Mouse (Mus musculus): Measurements from ENCODE around the gene Retreg3.
A peak's percentile ranks its signal among the peaks of the same experiment; 100 is the strongest.
"Not testable (repeated sequence)": the region's sequence is repeated elsewhere in the genome, so short reads cannot be mapped to it uniquely, and the experiment has no call there.

Gene Retreg3

DNA sequence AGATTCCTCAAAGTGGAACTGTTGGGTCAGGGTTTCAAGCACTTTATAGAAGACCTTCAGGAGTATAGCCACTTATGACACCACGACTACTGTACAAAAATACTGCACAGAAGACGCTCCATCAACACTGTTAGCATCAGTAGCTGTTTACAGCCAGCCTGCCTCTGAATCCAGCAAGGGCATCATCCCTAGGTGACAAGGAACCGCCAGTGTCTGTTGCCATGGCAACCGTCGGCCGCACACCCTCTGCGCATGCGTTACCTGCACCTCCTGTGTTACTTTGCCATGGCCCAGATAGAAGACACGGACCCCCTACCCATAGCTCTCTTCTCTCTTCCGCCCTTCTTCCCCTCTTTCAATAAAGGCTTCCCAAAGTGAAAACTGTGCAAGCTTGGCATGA is 26.7 kb upstream of the Retreg3 start:
- DNase-seq: no peak

GRCm38 (mm10) chr11:101143338-101144225 is 23.9 kb upstream of the Retreg3 start:
- no peak for DNase-seq

- DNase-seq: no peak
Measured at GRCm38 (mm10) chr11:101142215-101142967, 22.7 kb upstream of the Retreg3 start.

- no peak for DNase-seq
Measured at GRCm38 (mm10) chr11:101141088-101141487, 21.4 kb upstream of the Retreg3 start.

DNA sequence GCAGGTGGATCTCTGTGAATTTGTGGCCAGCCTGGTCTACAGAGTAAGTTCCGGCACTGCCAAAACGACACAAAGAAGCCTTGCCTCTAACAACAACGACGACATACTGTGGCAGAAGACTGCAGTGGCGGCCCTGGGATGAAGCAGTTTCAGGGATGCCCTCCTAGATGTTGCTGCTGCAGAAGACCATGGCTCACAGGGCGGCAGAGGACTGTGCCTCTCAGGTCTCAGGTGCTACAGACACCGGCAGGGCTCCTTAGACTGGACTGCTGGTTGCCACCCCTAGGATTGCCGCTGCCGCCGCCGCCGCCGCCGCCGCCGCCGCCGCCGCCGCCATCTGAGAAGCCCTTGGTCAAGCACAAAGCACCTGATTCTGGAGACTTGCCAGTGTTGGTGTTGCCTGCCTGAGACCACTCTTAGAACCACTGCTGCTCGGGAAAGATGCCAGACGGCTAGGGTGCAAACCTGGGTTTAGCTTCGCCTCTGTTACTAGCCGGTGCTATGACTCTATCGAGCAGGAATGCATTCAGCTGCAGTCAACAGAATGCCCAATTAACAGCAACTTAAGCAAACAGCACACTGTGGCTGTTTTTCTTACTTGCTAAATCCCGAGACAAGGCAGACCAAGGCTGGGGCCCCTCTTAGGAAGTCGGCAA is 20.6 kb upstream of the Retreg3 start:
- DNase-seq: peak; percentile 58

DNA sequence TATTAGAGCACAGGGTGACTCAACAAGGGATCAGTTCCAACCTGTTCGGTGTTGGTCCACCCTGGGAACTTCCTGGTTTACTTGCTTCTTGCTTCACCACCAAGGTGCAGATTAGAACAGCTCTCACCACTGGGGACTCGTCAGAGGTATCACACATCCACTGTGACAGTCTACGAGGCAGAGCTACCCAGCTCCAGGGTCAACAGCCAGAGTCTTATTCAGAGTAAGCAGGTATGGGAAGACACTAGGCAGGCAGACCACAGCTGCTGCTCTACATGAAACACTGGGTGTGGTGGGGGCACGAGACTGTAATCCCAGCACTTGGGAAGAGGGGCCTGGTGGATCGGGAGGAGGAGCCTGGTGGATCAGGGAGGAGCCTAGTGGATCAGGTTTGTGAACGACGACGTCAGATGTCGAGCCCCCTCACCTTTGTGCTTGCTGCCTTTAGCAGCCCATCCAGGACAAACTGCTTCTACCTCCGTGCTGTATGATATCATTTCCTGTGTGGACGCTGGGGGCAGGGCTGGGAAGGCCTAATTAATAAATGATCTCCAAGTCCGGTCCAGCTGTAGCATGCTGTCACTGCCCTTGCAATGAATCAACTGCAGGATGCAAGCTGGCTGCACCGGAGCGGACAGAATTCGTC is 19.0 kb upstream of the Retreg3 start:
- DNase-seq: peak; percentile 69

DNA sequence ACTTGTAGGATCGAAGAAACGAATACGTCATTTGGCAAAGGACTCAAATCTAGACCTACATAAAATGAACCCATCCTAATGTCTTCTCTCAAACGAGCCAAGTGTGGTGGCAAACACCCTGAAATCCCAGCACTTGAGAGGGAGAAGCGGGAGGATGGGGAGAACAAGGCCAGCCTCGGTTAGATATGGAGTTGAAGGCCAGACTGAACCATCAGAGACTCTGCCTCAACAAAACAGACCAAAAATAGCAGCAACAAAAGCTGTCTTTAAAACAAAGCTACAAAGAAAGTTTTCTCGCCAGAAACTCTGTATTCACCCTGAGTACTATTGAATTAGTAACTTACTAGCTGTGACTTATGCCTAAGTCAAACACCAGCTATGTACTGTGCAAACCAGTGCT is 17.3 kb upstream of the Retreg3 start:
- no peak for DNase-seq

DNA sequence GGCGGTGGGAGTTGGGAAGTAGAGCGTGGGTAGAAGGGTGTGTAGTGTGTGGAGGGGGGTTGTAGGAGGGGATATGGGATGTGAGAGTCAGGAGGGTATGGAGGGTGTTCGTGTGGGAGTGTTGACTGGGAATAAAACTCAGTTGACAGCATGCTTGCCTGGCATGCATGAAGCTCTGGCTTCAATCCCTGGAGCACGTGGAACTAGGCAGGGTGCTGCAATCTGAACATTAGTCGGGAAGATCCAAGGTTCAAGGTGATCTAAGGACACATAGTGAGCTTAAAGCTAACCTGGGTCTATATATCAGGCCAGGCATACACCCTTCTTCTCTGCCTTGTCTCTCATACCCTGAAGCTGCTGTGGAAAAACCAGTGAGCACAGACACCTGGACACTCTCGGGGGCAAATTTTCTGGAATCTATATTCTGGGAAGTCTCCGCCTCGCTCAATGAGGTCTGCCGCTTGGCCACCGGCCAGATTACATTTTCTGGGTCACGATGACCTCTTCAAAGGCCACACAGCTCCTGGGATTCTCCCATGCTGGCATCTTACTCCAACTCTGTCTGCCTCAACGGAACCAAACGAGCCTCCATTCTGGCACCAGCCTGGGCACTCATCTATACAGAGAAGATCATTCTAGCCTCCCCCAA is 14.6 kb upstream of the Retreg3 start:
- no peak for DNase-seq

DNA sequence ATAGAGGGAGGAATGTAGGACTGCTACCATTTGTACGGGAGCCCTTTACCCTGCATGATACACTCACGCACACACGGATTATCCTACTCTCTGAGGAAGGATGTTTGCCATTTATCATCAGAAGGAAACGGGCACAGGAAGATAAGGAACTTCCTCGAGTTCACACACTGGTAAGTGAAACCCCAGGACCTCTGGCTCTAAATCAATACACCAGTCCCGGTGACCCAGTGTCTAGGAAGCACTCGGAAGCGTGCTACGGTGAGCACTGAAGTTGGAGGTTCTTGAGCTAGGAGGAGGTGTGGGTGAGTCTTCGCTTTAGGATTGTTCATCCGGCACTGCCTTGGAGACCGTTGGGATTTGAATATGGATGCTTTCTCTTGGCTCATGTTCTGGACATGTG is 13.3 kb upstream of the Retreg3 start:
- no peak for DNase-seq

DNA sequence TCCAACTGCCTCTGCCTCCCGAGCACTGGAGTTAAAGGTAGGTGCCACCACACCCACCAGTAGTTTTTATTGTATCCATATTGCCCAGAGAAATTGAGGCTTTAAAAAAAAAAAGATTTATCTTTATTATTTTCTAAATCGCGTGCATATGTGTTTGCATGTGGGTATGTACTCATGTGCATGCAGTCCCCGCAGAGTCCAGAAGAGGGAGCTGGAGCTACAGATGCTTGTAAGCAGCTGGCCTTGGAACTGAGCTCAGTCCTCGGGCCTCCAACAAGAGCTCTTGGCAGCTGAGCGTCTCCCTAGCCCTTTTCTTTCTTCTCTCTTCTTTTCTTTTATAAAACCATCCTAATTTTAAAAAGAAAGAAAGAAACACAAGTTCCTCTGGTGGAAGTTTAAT is 12.0 kb upstream of the Retreg3 start:
- peak; percentile 51 for DNase-seq

DNA sequence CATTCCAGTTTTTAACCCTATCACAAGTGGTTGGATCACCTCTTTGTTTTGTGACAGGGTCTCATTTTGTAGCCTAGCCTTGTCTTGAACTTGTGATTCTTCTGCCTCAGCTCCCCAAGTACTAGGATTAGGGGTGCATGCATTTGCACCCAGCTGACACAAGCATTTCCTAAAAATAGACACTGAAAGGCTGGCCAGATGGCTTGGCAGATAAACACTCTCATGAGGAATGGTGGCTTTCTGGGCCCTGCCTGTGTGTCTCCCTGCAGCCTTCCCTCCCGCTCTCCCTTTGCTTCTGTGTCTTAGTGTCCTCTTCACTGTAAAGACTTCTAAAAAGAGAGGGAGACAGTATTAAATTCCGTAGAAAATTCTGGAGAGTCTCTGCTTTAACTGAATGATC is 11.5 kb upstream of the Retreg3 start:
- no peak for DNase-seq

DNA sequence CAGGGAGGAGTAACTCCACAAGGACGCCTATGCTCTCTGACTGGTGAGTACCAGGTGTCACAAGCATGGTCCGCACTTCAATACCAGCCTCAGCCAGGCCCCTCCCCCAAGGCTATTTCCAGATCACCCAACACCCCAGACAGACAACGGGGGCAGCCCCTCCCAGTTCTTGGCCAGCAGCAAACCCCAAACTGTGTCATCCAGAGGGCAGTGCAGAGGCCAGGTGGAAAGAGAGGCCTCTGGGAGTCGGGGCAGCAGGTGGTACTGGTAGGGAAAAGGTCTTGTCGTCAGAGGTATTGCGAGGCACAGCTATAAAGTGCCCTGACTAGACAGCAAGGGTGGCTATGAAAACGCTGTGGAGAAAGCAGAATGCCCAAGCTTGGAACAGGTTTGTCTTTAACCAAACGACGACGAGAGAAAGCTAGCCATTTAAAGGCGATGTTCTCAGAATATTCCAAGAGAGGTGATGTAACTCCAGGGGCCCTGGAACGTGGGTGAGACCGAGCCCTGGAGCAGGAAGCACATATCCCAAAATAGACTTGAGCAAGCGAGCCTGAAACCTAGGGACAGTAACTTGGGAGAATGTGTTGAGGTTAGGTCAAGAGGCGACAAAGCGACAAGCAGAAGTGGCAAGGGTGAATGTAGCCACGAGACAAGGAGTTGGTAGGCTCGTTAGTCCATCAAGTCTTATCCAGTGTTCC is 10.5 kb upstream of the Retreg3 start:
- peak; percentile 48 for DNase-seq

DNA sequence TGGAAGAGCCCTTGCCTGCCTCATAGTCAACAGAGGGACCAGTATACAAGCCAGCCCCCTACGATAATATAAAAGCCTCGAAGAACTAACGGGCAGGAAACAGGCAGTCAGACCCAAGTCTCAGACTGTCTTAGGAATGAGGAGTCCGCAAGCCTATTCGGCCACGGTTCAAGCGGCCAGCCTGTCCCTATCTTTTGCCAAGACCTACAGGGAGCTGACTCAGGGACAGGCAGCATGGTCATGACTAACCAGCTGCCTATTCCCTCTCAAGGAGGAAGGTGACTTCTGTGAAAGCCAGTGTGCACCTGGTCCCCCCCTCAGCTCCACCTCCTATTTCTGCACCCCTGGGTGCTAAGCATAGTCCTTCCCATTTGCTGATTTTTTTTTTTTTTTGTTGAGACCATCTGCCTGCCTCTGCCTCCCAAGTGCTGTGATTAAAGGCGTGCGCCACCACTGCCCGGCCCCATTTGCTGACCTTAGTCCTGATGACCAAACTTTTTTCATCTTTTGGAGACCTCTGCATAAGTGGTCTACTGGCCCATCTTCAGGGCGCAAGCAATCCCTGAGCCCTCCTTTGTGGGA is 9.4 kb upstream of the Retreg3 start:
- no peak for DNase-seq

DNA sequence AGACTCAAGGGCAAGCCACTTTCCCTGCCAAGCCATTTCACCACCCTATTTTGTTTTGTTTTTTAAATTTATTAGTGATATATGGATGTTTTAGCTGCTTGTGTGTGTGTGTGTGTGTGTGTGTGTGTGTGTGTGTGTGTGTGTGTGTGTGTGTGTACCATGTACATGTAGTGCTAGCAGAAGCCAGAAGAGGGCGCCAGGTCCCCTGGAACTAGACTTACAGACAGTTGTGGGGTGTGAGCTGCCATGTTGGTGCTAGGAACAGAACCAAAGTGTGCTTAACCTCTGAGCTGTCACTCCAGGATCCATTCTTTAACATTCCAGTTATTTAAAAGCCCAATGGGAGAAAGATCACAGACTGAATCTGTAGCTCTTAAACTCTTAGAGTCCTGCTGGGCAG is 7.4 kb upstream of the Retreg3 start:
- DNase-seq: no peak

GRCm38 (mm10) chr11:101125008-101125407 is 5.3 kb upstream of the Retreg3 start:
- DNase-seq: not testable (repeated sequence)

DNA sequence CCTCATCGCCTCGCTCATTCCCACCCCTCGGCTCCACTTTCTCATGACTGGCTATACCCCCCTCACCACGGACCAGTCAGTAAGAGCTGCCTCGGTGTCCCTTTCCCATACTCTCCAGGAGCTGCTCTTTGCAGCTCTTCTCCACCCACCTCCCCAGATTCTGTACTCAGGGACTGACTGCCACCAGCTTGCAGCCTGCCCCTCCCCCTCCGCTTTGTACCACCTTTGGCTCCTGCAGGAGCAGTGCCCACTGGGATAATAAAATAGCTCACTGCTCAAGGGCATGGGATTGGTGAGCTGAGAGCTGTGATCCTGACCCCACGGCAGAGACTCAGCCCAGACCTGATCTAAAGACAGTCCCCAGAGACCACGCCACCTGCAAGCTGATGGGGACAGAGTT is 4.8 kb upstream of the Retreg3 start:
- not testable (repeated sequence) for DNase-seq

DNA sequence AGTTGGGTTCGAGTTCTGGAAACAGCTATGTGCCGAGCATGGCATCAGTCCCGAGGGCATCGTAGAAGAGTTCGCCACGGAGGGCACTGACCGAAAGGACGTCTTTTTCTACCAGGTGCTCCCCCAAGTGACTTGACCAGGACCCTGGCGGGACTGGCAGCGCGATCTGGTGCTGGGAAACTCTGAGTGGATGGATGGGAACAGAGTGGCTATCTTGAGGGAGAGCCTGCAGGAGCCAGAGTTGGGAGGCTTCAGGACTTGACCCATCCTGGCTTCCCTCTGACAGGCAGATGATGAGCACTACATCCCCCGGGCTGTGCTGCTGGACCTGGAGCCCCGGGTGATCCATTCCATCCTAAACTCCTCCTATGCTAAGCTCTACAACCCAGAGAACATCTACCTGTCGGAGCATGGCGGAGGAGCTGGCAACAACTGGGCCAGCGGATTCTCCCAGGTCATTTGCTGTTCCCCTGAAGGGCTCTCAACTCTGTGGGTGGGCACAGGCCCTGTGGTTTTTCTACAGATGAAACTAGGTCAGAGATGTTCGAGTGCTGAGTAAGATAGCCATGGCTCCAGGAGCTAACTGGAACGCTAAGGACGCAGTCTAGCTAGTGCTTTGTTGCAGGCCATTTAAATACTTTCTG is 974 bp upstream of the Retreg3 start:
- no peak for DNase-seq

- no peak for DNase-seq
Measured at GRCm38 (mm10) chr11:101119131-101119760, 447 bp downstream of the Retreg3 start.

DNA sequence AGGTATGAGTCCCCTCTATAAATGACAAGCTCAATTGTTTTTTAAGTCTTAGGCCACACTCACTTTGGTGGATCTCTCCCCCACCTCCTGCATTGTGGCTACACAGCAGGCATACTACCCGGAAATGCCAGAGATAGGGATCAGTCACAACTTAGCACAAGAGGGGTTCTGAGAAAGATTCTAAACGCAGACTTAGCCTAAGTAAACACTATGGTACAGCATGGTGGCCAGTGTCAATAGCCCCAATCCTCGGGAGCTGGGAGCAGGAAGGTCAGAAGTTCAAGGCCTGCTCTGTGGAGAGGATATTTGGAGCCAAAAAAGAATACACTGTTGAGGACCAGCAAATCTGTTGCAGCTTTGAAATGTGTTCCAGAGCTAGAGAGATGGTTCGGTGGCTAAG is 1.6 kb downstream of the Retreg3 start:
- no peak for DNase-seq

- no peak for DNase-seq
Measured at GRCm38 (mm10) chr11:101115564-101115963, 4.1 kb downstream of the Retreg3 start.

- no peak for DNase-seq
Measured at GRCm38 (mm10) chr11:101112186-101112585, 7.5 kb downstream of the Retreg3 start.

All from lung, postnatal 10 days (tissue).